Mouse (Mus musculus) heart, adult 9 months (tissue): Measurements from ENCODE around the gene Tlr3.

Experiments
- DNase-seq, 2 experiments: peaks; one replicate each; pipeline ENCODE4 v3.0.0; 2022; ENCODE audit warnings: low spot score in 2 of 2

Tlr3 gene

GRCm38 (mm10) chr8:45355809-45356208 is 55.1 kb downstream of the Tlr3 start:
- DNase-seq = no peak
